Mouse (Mus musculus) testis, postnatal 10 days (tissue): ENCODE data around the gene Tmeff1.
A peak's percentile ranks its signal among the peaks of the same experiment; 100 is the strongest.

Source experiments
- DNase-seq: peaks from one replicate; pipeline ENCODE4 v3.0.0; 2021; ENCODE audit warnings: low spot score

Gene Tmeff1

GRCm38 (mm10) chr4:48584421-48585240 lies at the start of gene Tmeff1:
Tmeff1 (plus strand) TSS chr4:48585174.
- peak; percentile 78 for DNase-seq

- DNase-seq: no peak
Observed at GRCm38 (mm10) chr4:48536275-48536674, 48.7 kb upstream of the Tmeff1 start.

GRCm38 (mm10) chr4:48537024-48537423 lies 48.0 kb upstream of the Tmeff1 start:
- DNase-seq: no peak

GRCm38 (mm10) chr4:48538581-48538980 lies 46.4 kb upstream of the Tmeff1 start:
- DNase-seq: no peak

GRCm38 (mm10) chr4:48539841-48540575 lies 45.0 kb upstream of the Tmeff1 start, which contains the start of gene Msantd3:
Msantd3 (plus strand) TSS chr4:48539935.
- peak; percentile 76 for DNase-seq

- DNase-seq: peak; percentile 71
Observed at GRCm38 (mm10) chr4:48540576-48541111, 44.3 kb upstream of the Tmeff1 start.

- DNase-seq: no peak
Observed at GRCm38 (mm10) chr4:48541526-48542250, 43.3 kb upstream of the Tmeff1 start.

GRCm38 (mm10) chr4:48542351-48542750 lies 42.6 kb upstream of the Tmeff1 start:
- DNase-seq: no peak

GRCm38 (mm10) chr4:48543071-48543865 lies 41.7 kb upstream of the Tmeff1 start:
- no peak for DNase-seq

- no peak for DNase-seq
Observed at GRCm38 (mm10) chr4:48544141-48544540, 40.8 kb upstream of the Tmeff1 start.

- DNase-seq: no peak
Observed at GRCm38 (mm10) chr4:48545966-48546365, 39.0 kb upstream of the Tmeff1 start.

GRCm38 (mm10) chr4:48546568-48547496 lies 38.1 kb upstream of the Tmeff1 start:
- no peak for DNase-seq

GRCm38 (mm10) chr4:48548393-48549045 lies 36.5 kb upstream of the Tmeff1 start:
- no peak for DNase-seq

GRCm38 (mm10) chr4:48549661-48550060 lies 35.3 kb upstream of the Tmeff1 start:
- no peak for DNase-seq

- DNase-seq: no peak
Observed at GRCm38 (mm10) chr4:48552486-48553064, 32.4 kb upstream of the Tmeff1 start.

GRCm38 (mm10) chr4:48554132-48554531 lies 30.8 kb upstream of the Tmeff1 start:
- DNase-seq: no peak

GRCm38 (mm10) chr4:48555729-48556128 lies 29.2 kb upstream of the Tmeff1 start:
- peak; percentile 66 for DNase-seq

GRCm38 (mm10) chr4:48559652-48560051 lies 25.3 kb upstream of the Tmeff1 start:
- DNase-seq: no peak

- no peak for DNase-seq
Observed at GRCm38 (mm10) chr4:48561824-48562223, 23.1 kb upstream of the Tmeff1 start.
